Mouse (Mus musculus): ENCODE results near the gene Otulin.

- TF ChIP-seq CTCF (IDR thresholded peaks at IDR 0.05; ENCODE audit: low read depth, low read length), result no peak
- TF ChIP-seq POLR2A (IDR thresholded peaks at IDR 0.05; ENCODE audit: borderline replicate concordance, low read depth, low read length), result no peak
These were observed 31.6 kb downstream of the Otulin start for GRCm38 (mm10) chr15:27598786-27599385.
